Mouse (Mus musculus) C2C12 (cell line): Measurements from ENCODE around the gene Cacna2d3.

Source experiments
- CTCF ChIP-seq: IDR thresholded peaks from one replicate; pipeline ENCODE4 v1.5.1; 2011; ENCODE audit not compliant: control insufficient read depth, insufficient read depth, insufficient read length
- MAX ChIP-seq: IDR thresholded peaks from one replicate; pipeline ENCODE4 v1.6.1; 2011; ENCODE audit warnings: mild to moderate bottlenecking, control low read depth
- USF1 ChIP-seq: IDR thresholded peaks from one replicate; pipeline ENCODE4 v1.6.1; 2011; ENCODE audit warnings: low read depth, mild to moderate bottlenecking, control low read depth, moderate library complexity

- TF ChIP-seq CTCF (no peak), MAX (no peak), USF1 (no peak)
These were observed 626.2 kb downstream of the Cacna2d3 start for GRCm38 (mm10) chr14:29095431-29095830.
